Mouse (Mus musculus): ENCODE results near the gene Trmt112. TPM values are rescaled to one million over a fixed set of nuclear protein-coding genes. Genes with fewer than 3 reads are reported as not detected.

The Trmt112 gene
- polyA plus RNA-seq, 1 experiment: 28.6 TPM

- Histone ChIP-seq H3K4me1 (ENCODE audit: control insufficient read depth, insufficient read depth, low read length) (peaks cover 4% of the 10 kb centered on the region; the same call in 1 of the 2 replicates), H3K27ac (ENCODE audit: control insufficient read depth, insufficient read depth, low read depth, low read length, poor library complexity) (no peak overlapping the region), H3K4me3 (replicated peaks; ENCODE audit: control insufficient read depth, low read depth, low read length) (no peak overlapping the region)
- TF ChIP-seq CTCF (IDR thresholded peaks at IDR 0.05; ENCODE audit: control insufficient read depth, insufficient read depth, low read length) (no peak), POLR2A (IDR thresholded peaks at IDR 0.05; ENCODE audit: borderline replicate concordance, control insufficient read depth, low read depth, low read length) (no peak)
- 29% methylated on average over 40 of the region's 40 CpGs for WGBS
Measured at GRCm38 (mm10) chr19:6925611-6926329, 16.3 kb downstream of the Trmt112 start.

DNA sequence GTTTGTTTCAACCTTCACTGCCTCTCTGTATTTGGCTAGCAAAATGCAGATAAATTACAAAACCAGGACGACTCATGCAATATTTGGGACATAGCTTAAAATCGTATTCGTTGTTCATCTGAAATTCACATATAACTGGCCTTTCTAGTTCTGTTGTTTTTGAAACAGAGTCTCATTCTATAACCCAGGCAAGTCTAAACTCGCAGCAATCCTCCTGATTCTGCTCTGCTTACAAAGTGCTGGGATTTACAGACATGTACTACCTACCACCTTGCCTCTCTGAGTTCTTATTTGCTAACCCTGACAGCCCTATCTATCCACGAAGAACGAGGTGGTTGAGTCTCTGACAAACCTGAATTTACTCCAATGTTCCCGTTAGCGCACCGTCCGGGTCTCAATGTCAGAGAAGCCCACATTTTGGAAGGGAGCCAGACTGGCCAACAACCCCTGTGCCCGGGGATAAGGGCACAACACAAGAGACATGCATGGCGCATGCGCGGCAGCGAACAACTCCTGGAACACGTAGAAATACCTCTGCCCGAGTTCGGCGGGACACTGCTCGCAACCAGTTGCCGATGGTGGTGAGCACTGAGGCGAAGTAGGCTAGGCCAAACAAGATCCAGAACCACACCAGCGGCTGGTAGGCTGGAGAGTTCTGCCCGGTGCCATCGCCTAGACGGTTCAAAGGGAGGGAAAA lies 17.2 kb downstream of the Trmt112 start:
- WGBS: 13% methylated on average over 26 of the region's 26 CpGs

DNA sequence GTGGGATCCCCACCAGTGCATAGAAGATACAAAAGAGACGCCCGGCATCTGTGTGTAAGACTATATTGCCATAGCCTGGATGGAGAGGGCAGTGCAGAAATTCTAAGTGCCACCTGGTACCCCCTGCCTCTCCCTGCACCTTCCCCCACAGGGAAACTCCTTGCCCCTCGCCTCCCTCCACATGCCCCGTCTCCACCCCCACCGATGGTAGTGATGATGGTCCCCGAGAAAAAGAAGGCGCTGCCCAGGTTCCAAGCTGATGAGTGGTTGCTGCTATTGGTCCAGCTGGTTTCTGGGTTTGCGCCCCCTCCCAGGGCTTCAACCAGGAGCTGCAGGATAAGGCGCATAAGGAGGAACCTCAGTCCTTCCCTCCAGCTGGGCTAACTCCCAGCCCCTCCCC lies 18.6 kb downstream of the Trmt112 start:
- no peak overlapping the region for H3K4me3 ChIP-seq (replicated peaks; ENCODE audit: control insufficient read depth, low read depth, low read length)
- H3K4me1 ChIP-seq (ENCODE audit: control insufficient read depth, insufficient read depth, low read length): peaks cover 2% of the 10 kb centered on the region; the same call in 1 of the 2 replicates
- TF ChIP-seq POLR2A (IDR thresholded peaks at IDR 0.05; ENCODE audit: borderline replicate concordance, control insufficient read depth, low read depth, low read length): no peak
- no peak for TF ChIP-seq CTCF (IDR thresholded peaks at IDR 0.05; ENCODE audit: control insufficient read depth, insufficient read depth, low read length)
- WGBS: 15% methylated on average over 9 of the region's 9 CpGs
- no peak overlapping the region for H3K27ac ChIP-seq (ENCODE audit: control insufficient read depth, insufficient read depth, low read depth, low read length, poor library complexity)

More for the DNA sequence above, 17.2 kb downstream of the Trmt112 start:
- Histone ChIP-seq H3K4me3 (replicated peaks; ENCODE audit: control insufficient read depth, low read depth, low read length) (no peak overlapping the region), H3K27ac (ENCODE audit: control insufficient read depth, insufficient read depth, low read depth, low read length, poor library complexity) (no peak overlapping the region), H3K4me1 (ENCODE audit: control insufficient read depth, insufficient read depth, low read length) (peaks cover 4% of the 10 kb centered on the region; the same call in 1 of the 2 replicates)
- TF ChIP-seq CTCF (IDR thresholded peaks at IDR 0.05; ENCODE audit: control insufficient read depth, insufficient read depth, low read length): no peak
- TF ChIP-seq POLR2A (IDR thresholded peaks at IDR 0.05; ENCODE audit: borderline replicate concordance, control insufficient read depth, low read depth, low read length): no peak

DNA sequence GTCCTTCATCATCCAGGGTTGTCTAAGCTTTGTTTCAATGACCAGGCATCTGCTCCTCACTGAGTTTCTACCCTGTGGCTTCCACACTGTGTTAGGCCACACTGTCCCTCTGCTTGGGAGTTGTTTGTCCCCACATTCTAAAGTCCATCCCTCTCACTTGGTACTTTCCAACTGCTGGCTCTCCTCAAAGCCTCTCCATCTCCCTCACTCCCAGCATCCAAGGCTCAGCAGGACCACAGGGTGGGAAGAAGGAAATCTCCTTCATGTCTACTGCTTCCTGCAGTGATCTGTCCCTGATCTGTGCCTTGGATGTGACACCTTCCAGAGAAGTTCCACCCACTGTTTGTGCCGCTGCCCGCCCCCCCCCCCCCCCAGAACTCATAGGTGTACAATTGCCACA lies 21.5 kb downstream of the Trmt112 start:
- Histone ChIP-seq H3K27ac (ENCODE audit: control insufficient read depth, insufficient read depth, low read depth, low read length, poor library complexity) (no peak overlapping the region), H3K4me3 (replicated peaks; ENCODE audit: control insufficient read depth, low read depth, low read length) (no peak overlapping the region), H3K4me1 (ENCODE audit: control insufficient read depth, insufficient read depth, low read length) (peaks cover 2% of the 10 kb centered on the region)
- TF ChIP-seq POLR2A (IDR thresholded peaks at IDR 0.05; ENCODE audit: borderline replicate concordance, control insufficient read depth, low read depth, low read length) (no peak), CTCF (IDR thresholded peaks at IDR 0.05; ENCODE audit: control insufficient read depth, insufficient read depth, low read length) (no peak)
- 32% methylated on average over 2 of the region's 2 CpGs for WGBS

GRCm38 (mm10) chr19:6932018-6932417 lies 22.5 kb downstream of the Trmt112 start:
- Histone ChIP-seq H3K4me3 (replicated peaks; ENCODE audit: control insufficient read depth, low read depth, low read length) (no peak overlapping the region), H3K4me1 (ENCODE audit: control insufficient read depth, insufficient read depth, low read length) (peaks cover 2% of the 10 kb centered on the region; the same call in 1 of the 2 replicates), H3K27ac (ENCODE audit: control insufficient read depth, insufficient read depth, low read depth, low read length, poor library complexity) (no peak overlapping the region)
- WGBS: 60% methylated on average over 1 of the region's 1 CpGs
- TF ChIP-seq POLR2A (IDR thresholded peaks at IDR 0.05; ENCODE audit: borderline replicate concordance, control insufficient read depth, low read depth, low read length) (no peak), CTCF (IDR thresholded peaks at IDR 0.05; ENCODE audit: control insufficient read depth, insufficient read depth, low read length) (no peak)

- Histone ChIP-seq H3K27ac (ENCODE audit: control insufficient read depth, insufficient read depth, low read depth, low read length, poor library complexity) (no peak overlapping the region), H3K4me3 (replicated peaks; ENCODE audit: control insufficient read depth, low read depth, low read length) (no peak overlapping the region), H3K4me1 (ENCODE audit: control insufficient read depth, insufficient read depth, low read length) (peaks cover 2% of the 10 kb centered on the region; the same call in 1 of the 2 replicates)
- TF ChIP-seq CTCF (IDR thresholded peaks at IDR 0.05; ENCODE audit: control insufficient read depth, insufficient read depth, low read length): no peak
- no peak for TF ChIP-seq POLR2A (IDR thresholded peaks at IDR 0.05; ENCODE audit: borderline replicate concordance, control insufficient read depth, low read depth, low read length)
- WGBS: 45% methylated on average over 4 of the region's 4 CpGs
Measured at GRCm38 (mm10) chr19:6933102-6933435, 23.6 kb downstream of the Trmt112 start.

GRCm38 (mm10) chr19:6933436-6934194 lies 24.1 kb downstream of the Trmt112 start:
- no peak overlapping the region for H3K4me3 ChIP-seq (replicated peaks; ENCODE audit: control insufficient read depth, low read depth, low read length)
- TF ChIP-seq POLR2A (IDR thresholded peaks at IDR 0.05; ENCODE audit: borderline replicate concordance, control insufficient read depth, low read depth, low read length) (no peak), CTCF (IDR thresholded peaks at IDR 0.05; ENCODE audit: control insufficient read depth, insufficient read depth, low read length) (no peak)

More at GRCm38 (mm10) chr19:6933436-6934194, 24.1 kb downstream of the Trmt112 start:
- Histone ChIP-seq H3K4me1 (ENCODE audit: control insufficient read depth, insufficient read depth, low read length) (peaks cover 2% of the 10 kb centered on the region; the same call in 1 of the 2 replicates), H3K27ac (ENCODE audit: control insufficient read depth, insufficient read depth, low read depth, low read length, poor library complexity) (no peak overlapping the region)
- WGBS: 5% methylated on average over 58 of the region's 58 CpGs
